Mouse (Mus musculus) cerebellum, adult 2 months (tissue): ENCODE measurements around the gene Mrtfa. TPM values are rescaled to one million over a fixed set of nuclear protein-coding genes. Genes with fewer than 3 reads are reported as not detected.

Experiments used
- DNase-seq, 2 experiments: peaks; one replicate each; pipeline ENCODE4 v3.0.0; 2021
- H3K27ac ChIP-seq: fragments of 200-500 bp; 2 replicates; pipeline ENCODE4 v1.5.1; 2012; ENCODE audit warnings: low read length, control low read depth, inconsistent platforms; ENCODE audit not compliant: insufficient read depth
- H3K27me3 ChIP-seq: fragments of 200-500 bp; 2 replicates; pipeline ENCODE4 v1.6.1; 2012; ENCODE audit warnings: inconsistent platforms, mild to moderate bottlenecking, low read length, moderate library complexity; ENCODE audit not compliant: control insufficient read depth, insufficient read depth
- H3K4me1 ChIP-seq: fragments of 200-500 bp; 2 replicates; pipeline ENCODE4 v1.6.1; 2011; ENCODE audit warnings: low read length; ENCODE audit not compliant: control insufficient read depth, insufficient read depth
- H3K4me3 ChIP-seq: fragments of 200-500 bp; replicated peaks from 2 replicates; pipeline ENCODE3; 2011; ENCODE audit warnings: mild to moderate bottlenecking, low read depth, low read length, control low read depth; ENCODE audit not compliant: insufficient read depth
- CTCF ChIP-seq: fragments of 200-500 bp; IDR thresholded peaks from 2 replicates; pipeline ENCODE4 v1.5.1; 2011; ENCODE audit warnings: low read depth, mild to moderate bottlenecking, control low read depth, low read length, moderate library complexity, borderline replicate concordance; ENCODE audit not compliant: insufficient read depth
- POLR2A ChIP-seq: fragments of 200-500 bp; IDR thresholded peaks from 2 replicates; pipeline ENCODE4 v1.6.1; 2011; ENCODE audit warnings: low read length, control low read depth, borderline replicate concordance; ENCODE audit not compliant: insufficient read depth
- WGBS: fragments of 180-500 bp; shearing (Covaris S2); methylation state at CpG from one replicate; pipeline ENCODE4 v1.1.7; 2018; 5-methylcytosine and 5-hydroxymethylcytosine counted together
- polyA plus RNA-seq: library from polyadenylated mRNA; depleted of rRNA; stranded (reverse); fragments of >200 nt; gene quantifications from 2 replicates; pipeline ENCODE4 v1.2.3, GENCODE M21; 2012

Mrtfa gene
- polyA plus RNA-seq, 1 experiment: 20.0 TPM

GRCm38 (mm10) chr15:81017308-81017707 lies 173.2 kb downstream of the Mrtfa start:
- no peak overlapping the region for H3K27ac ChIP-seq
- no peak for TF ChIP-seq CTCF
- no peak for TF ChIP-seq POLR2A
- 79% methylated on average over 7 of the region's 7 CpGs for WGBS
- no peaks in the 10 kb centered on the region for H3K27me3 ChIP-seq
- H3K4me3 ChIP-seq: no peak overlapping the region
- no peak for DNase-seq
- H3K4me1 ChIP-seq: no peaks in the 10 kb centered on the region

DNA sequence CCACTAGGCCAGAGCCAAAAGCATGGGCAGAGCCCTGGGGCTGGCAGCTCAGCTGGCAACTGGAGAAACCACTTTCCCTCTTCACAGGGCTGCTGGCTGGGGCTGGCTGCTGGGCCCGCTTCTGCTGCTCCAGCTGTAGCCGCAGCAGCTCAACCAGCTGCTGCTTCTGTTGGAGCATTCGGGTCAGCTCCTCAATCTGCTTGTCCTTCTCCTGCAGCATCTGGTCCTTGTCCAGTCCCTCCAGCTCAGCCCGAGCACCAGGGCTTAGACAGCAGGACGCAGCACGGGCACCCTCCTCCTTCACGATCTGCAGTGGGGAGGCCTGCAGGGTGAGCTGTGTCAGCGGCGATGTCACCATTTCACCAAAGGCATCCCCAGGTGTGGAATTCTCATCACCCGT lies 174.1 kb downstream of the Mrtfa start:
- Histone ChIP-seq H3K27ac (no peak overlapping the region), H3K27me3 (no peaks in the 10 kb centered on the region)

GRCm38 (mm10) chr15:81015068-81015744 lies 175.4 kb downstream of the Mrtfa start:
- DNase-seq: no peak
- 71% methylated on average over 5 of the region's 5 CpGs for WGBS
- Histone ChIP-seq H3K27me3 (no peaks in the 10 kb centered on the region), H3K4me3 (no peak overlapping the region), H3K4me1 (peaks cover 5% of the 10 kb centered on the region), H3K27ac (no peak overlapping the region)
- no peak for TF ChIP-seq CTCF

More for the DNA sequence above, 174.1 kb downstream of the Mrtfa start:
- Histone ChIP-seq H3K4me3 (no peak overlapping the region), H3K4me1 (no peaks in the 10 kb centered on the region)
- no peak for TF ChIP-seq POLR2A
- TF ChIP-seq CTCF: no peak
- no peak for DNase-seq
- 83% methylated on average over 10 of the region's 10 CpGs for WGBS

GRCm38 (mm10) chr15:81013186-81013585 lies 177.4 kb downstream of the Mrtfa start:
- peaks cover 14% of the 10 kb centered on the region for H3K4me1 ChIP-seq
- peak in 1 of 2 experiments; percentile 10 for DNase-seq
- TF ChIP-seq POLR2A: no peak
- TF ChIP-seq CTCF: no peak
- H3K4me3 ChIP-seq: no peak overlapping the region
- 59% methylated on average over 7 of the region's 7 CpGs for WGBS
- H3K27me3 ChIP-seq: no peaks in the 10 kb centered on the region
- no peak overlapping the region for H3K27ac ChIP-seq

GRCm38 (mm10) chr15:81012359-81012758 lies 178.2 kb downstream of the Mrtfa start:
- H3K4me3 ChIP-seq: no peak overlapping the region
- no peak for DNase-seq
- peaks cover 15% of the 10 kb centered on the region for H3K4me1 ChIP-seq
- 94% methylated on average over 4 of the region's 4 CpGs for WGBS
- no peak overlapping the region for H3K27ac ChIP-seq
- TF ChIP-seq CTCF: no peak
- no peak for TF ChIP-seq POLR2A
- H3K27me3 ChIP-seq: no peaks in the 10 kb centered on the region

- TF ChIP-seq CTCF (no peak), POLR2A (no peak)
- no peak overlapping the region for H3K27ac ChIP-seq
- WGBS: 73% methylated on average over 3 of the region's 3 CpGs
Observed at GRCm38 (mm10) chr15:81011523-81011922, 179.0 kb downstream of the Mrtfa start.

GRCm38 (mm10) chr15:81010114-81010513 lies 180.4 kb downstream of the Mrtfa start:
- H3K27ac ChIP-seq: no peak overlapping the region
- TF ChIP-seq CTCF: no peak
- no peak for TF ChIP-seq POLR2A
- 11% methylated on average over 7 of the region's 7 CpGs for WGBS

More at GRCm38 (mm10) chr15:81011523-81011922, 179.0 kb downstream of the Mrtfa start:
- peaks cover 23% of the 10 kb centered on the region for H3K4me1 ChIP-seq
- no peak overlapping the region for H3K4me3 ChIP-seq
- H3K27me3 ChIP-seq: no peaks in the 10 kb centered on the region
- DNase-seq: no peak

GRCm38 (mm10) chr15:81008689-81009123 lies 181.9 kb downstream of the Mrtfa start:
- Histone ChIP-seq H3K4me3 (no peak overlapping the region), H3K27ac (no peak overlapping the region), H3K4me1 (peaks cover 33% of the 10 kb centered on the region), H3K27me3 (no peaks in the 10 kb centered on the region)
- peak in 1 of 2 experiments; percentile 15 for DNase-seq
- WGBS: 64% methylated on average over 10 of the region's 10 CpGs
- TF ChIP-seq POLR2A (no peak), CTCF (peak; percentile 33; the same call in 1 of the 2 replicates)

More at GRCm38 (mm10) chr15:81010114-81010513, 180.4 kb downstream of the Mrtfa start:
- H3K27me3 ChIP-seq: no peaks in the 10 kb centered on the region
- peak; percentile 27 to 29 for DNase-seq
- H3K4me3 ChIP-seq: no peak overlapping the region
- peaks cover 33% of the 10 kb centered on the region for H3K4me1 ChIP-seq
